Mouse (Mus musculus) G1E (cell line): ENCODE measurements around the gene Lrba.

Source experiments
- CTCF ChIP-seq: IDR thresholded peaks from 2 replicates; pipeline ENCODE4 v1.5.1; 2012; ENCODE audit warnings: low read depth, low read length, inconsistent platforms, mixed read lengths
- POLR2AphosphoS5 ChIP-seq: IDR thresholded peaks from 2 replicates; pipeline ENCODE4 v1.6.1; 2012; ENCODE audit warnings: low read depth, low read length, inconsistent platforms; ENCODE audit not compliant: insufficient replicate concordance

DNA sequence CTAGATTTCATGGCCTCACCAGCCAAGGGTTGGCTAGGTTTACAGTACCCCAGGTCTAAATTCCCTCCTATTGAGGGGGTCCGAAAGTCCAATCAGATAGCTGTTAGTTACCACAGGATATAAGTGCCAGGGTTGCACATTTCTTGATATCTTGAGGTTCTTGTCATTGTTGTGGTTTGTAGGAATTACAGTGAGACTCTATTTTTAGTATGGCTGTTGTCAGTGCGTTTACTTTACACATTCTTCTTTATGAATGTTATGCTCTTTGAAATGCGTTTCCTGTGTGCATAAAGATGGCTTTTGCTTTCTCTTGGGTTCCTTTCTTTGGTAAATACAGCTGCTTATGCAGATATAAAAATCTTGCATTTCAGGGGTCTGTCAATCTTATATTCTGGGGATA, 237.1 kb downstream of the Lrba start:
- TF ChIP-seq CTCF (no peak), POLR2AphosphoS5 (no peak)
